Mouse (Mus musculus) intestine, postnatal 0 days (tissue): ENCODE measurements around the gene Hist1h4n. TPM values are rescaled to one million over a fixed set of nuclear protein-coding genes. Genes with fewer than 3 reads are reported as not detected.
"Not testable (repeated sequence)": the region's sequence is repeated elsewhere in the genome, so short reads cannot be mapped to it uniquely, and the experiment has no call there.

Experiments used
- ATAC-seq: fragments of 200-750 bp; cut with Nextera tagmentation; 2 replicates; pipeline ENCODE4 v1.8.0; 2017; ENCODE audit warnings: mild to moderate bottlenecking, moderate TSS enrichment, moderate library complexity
- H3K27ac ChIP-seq: fragments of 300-500 bp; sonication (generic); 2 replicates; pipeline ENCODE4 v1.5.1; 2014; ENCODE audit warnings: mild to moderate bottlenecking, low read depth, low read length, moderate library complexity
- H3K27me3 ChIP-seq: fragments of 300-500 bp; sonication (generic); replicated peaks from 2 replicates; pipeline ENCODE4 v1.6.1; 2014; ENCODE audit warnings: low read length, mixed read lengths; ENCODE audit not compliant: control insufficient read depth, insufficient read depth
- H3K36me3 ChIP-seq: fragments of 300-500 bp; sonication (generic); 2 replicates; pipeline ENCODE4 v1.6.1; 2014; ENCODE audit warnings: mild to moderate bottlenecking, moderate library complexity; ENCODE audit not compliant: control insufficient read depth, insufficient read depth
- H3K4me1 ChIP-seq: fragments of 300-500 bp; sonication (generic); replicated peaks from 2 replicates; pipeline ENCODE4 v1.6.1; 2014; ENCODE audit warnings: antibody characterized with exemption, low read length, mixed read lengths; ENCODE audit not compliant: control insufficient read depth, insufficient read depth
- H3K4me2 ChIP-seq: fragments of 300-500 bp; sonication (generic); replicated peaks from 2 replicates; pipeline ENCODE4 v1.6.1; 2014; ENCODE audit warnings: low read depth, mild to moderate bottlenecking, moderate library complexity
- H3K4me3 ChIP-seq: fragments of 300-500 bp; sonication (generic); 2 replicates; pipeline ENCODE4 v1.5.1; 2014; ENCODE audit warnings: low read depth, low read length
- H3K9ac ChIP-seq: fragments of 300-500 bp; sonication (generic); 2 replicates; pipeline ENCODE4 v1.6.1; 2014; ENCODE audit warnings: mild to moderate bottlenecking, low read depth, low read length
- H3K9me3 ChIP-seq: fragments of 300-500 bp; sonication (generic); 2 replicates; pipeline ENCODE4 v1.6.1; 2016; ENCODE audit warnings: mixed run types; ENCODE audit not compliant: control insufficient read depth
- CTCF ChIP-seq: sonication (generic); IDR thresholded peaks from 2 replicates; pipeline ENCODE4 v1.5.1; 2016; ENCODE audit warnings: low read depth, mild to moderate bottlenecking, control low read depth, antibody characterized with exemption, moderate library complexity
- WGBS: fragments of 180-500 bp; shearing (Covaris S2); extraction: QIAGEN DNeasy Blood & Tissue Kit; methylation state at CpG from one replicate; pipeline ENCODE4 v1.1.7; 2014; 5-methylcytosine and 5-hydroxymethylcytosine counted together
- polyA plus RNA-seq: library from polyadenylated mRNA; unstranded; fragments of >200 nt; fragmentation: Nextera tagmentation; extraction: Ambion mirVana; gene quantifications from 2 replicates; pipeline ENCODE4 v1.2.1, GENCODE M21; 2015

The Hist1h4n gene
- polyA plus RNA-seq, 1 experiment from 2014 or later: 5.3 TPM

- no peak overlapping the region for H3K9ac ChIP-seq
Observed at GRCm38 (mm10) chr13:21852215-21852945, 20.4 kb upstream of the Hist1h4n start.

DNA sequence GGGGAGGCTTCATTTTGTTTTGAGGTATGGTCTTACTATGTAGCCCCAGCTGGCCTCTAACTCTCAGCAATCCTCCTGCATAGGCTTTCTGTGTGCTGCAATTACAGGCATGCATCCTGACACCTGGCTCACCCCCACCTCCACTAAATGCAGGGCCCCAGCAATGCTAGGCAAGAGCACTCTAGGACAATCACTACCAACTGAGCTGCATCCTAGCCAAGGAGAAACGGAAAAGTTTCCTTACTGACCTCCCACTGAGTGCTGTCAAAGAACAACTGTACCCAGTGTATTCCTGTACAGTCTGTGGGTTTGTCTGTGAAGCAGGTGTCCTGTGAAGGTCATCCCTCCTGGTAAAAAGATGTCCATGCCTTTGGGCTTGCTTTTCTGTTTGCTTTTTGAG lies 18.7 kb upstream of the Hist1h4n start:
- H3K4me3 ChIP-seq, H3K9ac ChIP-seq, H3K27ac ChIP-seq, H3K4me1 ChIP-seq, H3K4me2 ChIP-seq, H3K36me3 ChIP-seq, H3K27me3 ChIP-seq, ATAC-seq, H3K9me3 ChIP-seq: not testable (repeated sequence)
- 44% methylated on average over 1 of the region's 1 CpGs for WGBS

More at GRCm38 (mm10) chr13:21852215-21852945, 20.4 kb upstream of the Hist1h4n start:
- no peak overlapping the region for H3K27ac ChIP-seq
- no peak for ATAC-seq
- H3K4me1 ChIP-seq: no peaks in the 10 kb centered on the region
- no peak overlapping the region for H3K4me2 ChIP-seq
- no peaks in the 10 kb centered on the region for H3K27me3 ChIP-seq
- no peaks in the 10 kb centered on the region for H3K9me3 ChIP-seq
- H3K36me3 ChIP-seq: no peaks in the 10 kb centered on the region
- WGBS: 44% methylated on average over 3 of the region's 3 CpGs
- no peak for TF ChIP-seq CTCF
- no peak overlapping the region for H3K4me3 ChIP-seq

DNA sequence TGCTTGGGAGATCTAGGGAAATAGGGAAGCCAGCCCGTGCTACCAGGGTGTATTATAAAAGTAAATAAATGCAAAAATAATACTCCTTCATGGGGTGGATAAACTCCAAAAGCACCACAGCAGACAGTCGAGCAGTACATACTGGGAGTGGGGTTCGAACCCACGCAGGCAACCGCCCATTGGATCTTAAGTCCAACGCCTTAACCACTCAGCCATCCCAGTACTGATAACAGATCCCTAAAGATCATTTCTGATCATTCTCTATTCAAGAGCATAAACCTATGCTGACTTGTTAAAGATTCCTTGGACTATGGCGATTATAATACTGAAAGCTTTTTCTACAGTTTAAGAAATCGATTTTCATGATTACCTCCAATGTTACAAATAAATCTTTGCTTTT lies 15.9 kb upstream of the Hist1h4n start:
- Histone ChIP-seq H3K9ac (no peak overlapping the region), H3K4me3 (no peak overlapping the region), H3K4me2 (no peak overlapping the region), H3K27me3 (no peaks in the 10 kb centered on the region), H3K9me3 (no peaks in the 10 kb centered on the region), H3K27ac (no peak overlapping the region), H3K36me3 (no peaks in the 10 kb centered on the region), H3K4me1 (no peaks in the 10 kb centered on the region)
- ATAC-seq: no peak
- WGBS: 29% methylated on average over 8 of the region's 8 CpGs
- no peak for TF ChIP-seq CTCF

GRCm38 (mm10) chr13:21846356-21846755 lies 14.4 kb upstream of the Hist1h4n start:
- not testable (repeated sequence) for H3K4me1 ChIP-seq, ATAC-seq, H3K36me3 ChIP-seq, H3K9me3 ChIP-seq, H3K4me2 ChIP-seq, H3K27me3 ChIP-seq, H3K4me3 ChIP-seq, H3K27ac ChIP-seq, H3K9ac ChIP-seq

DNA sequence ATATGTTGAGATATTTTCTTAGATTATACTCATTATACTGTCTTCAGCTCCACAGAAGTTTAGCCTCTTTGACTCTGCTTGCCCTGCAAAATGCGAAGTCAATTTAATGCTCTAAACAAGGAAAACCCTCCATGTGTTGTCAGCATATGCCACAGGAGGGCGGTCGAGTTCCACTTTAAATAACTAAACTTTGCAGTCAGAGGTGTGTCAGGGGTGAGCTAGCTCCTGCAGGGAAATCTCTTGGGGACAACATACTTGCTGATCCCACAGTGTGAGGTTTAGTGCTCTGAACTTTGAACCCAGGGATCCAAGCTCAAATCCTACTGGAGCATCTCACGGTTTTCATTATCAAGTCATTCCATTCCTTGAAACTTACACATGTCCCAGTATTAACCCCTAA lies 8.5 kb upstream of the Hist1h4n start:
- not testable (repeated sequence) for H3K4me3 ChIP-seq, H3K9me3 ChIP-seq, H3K36me3 ChIP-seq, H3K9ac ChIP-seq, H3K4me1 ChIP-seq, H3K4me2 ChIP-seq, H3K27ac ChIP-seq, H3K27me3 ChIP-seq
- no CpG with 5 or more reads among the region's 4 CpGs for WGBS
- ATAC-seq: peak; percentile 84

DNA sequence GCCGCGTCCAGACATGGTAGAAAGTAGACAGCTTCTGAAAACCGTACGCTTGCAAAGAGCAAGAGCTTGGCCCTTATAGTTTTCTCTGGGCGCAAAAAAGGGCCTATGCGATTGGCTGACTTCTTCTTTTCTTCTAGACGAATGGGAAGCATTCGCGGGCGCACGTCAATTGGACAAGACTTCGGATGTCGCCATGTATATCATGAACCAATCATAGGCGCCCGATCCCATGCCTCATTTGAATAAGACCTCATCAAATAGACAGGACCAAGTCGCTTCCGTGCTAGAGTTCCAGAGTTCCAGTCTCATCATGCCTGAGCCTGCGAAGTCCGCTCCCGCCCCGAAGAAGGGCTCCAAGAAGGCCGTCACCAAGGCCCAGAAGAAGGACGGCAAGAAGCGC lies 1.5 kb upstream of the Hist1h4n start, which contains the start of the genes Hist1h2ap and Hist1h2br:
Gene Hist1h2ap, minus strand, starts transcription at position 47 of the 400 bp plus-strand sequence.
Gene Hist1h2br, plus strand, starts transcription at position 283 of the 400 bp plus-strand sequence.
- not testable (repeated sequence) for H3K36me3 ChIP-seq, H3K4me2 ChIP-seq, H3K27me3 ChIP-seq, H3K27ac ChIP-seq, H3K4me1 ChIP-seq, H3K9ac ChIP-seq, H3K4me3 ChIP-seq, H3K9me3 ChIP-seq
- peak; percentile 91 for ATAC-seq
- WGBS: no CpG with 5 or more reads among the region's 24 CpGs

DNA sequence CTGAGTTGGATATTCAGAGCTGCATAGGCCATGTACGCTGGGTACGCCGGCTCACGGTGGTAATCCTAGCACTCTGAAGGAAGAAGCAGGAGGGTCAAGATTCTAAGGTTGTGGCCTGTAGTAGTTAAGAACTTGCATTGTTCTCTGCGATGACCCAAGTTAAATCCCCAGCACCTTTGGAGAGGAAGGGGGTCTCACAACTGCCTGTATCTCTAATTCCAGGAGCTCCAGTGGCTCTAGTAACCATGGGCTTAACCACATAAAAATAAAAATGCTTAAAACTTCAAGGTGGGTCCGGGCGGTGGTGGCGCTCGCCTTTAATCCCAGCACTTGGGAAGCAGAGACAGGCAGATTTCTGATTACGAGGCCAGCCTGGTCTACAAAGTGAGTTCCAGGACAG lies 1.7 kb downstream of the Hist1h4n start:
- no peak for ATAC-seq
- TF ChIP-seq CTCF: no peak
- Histone ChIP-seq H3K4me3 (no peak overlapping the region), H3K27me3 (no peaks in the 10 kb centered on the region), H3K4me2 (no peak overlapping the region), H3K9ac (no peak overlapping the region), H3K36me3 (no peaks in the 10 kb centered on the region), H3K27ac (no peak overlapping the region), H3K4me1 (no peaks in the 10 kb centered on the region), H3K9me3 (no peaks in the 10 kb centered on the region)
- 91% methylated on average over 10 of the region's 10 CpGs for WGBS
